Mouse (Mus musculus) spleen, adult 2 months (tissue): ENCODE data around the gene Lsm4.

Experiments used
- CTCF ChIP-seq: fragments of 200-500 bp; IDR thresholded peaks from 2 replicates; pipeline ENCODE4 v1.5.1; 2011; ENCODE audit warnings: mild to moderate bottlenecking, inconsistent platforms; ENCODE audit not compliant: insufficient read depth, insufficient read length, insufficient replicate concordance; ENCODE audit errors: extremely low read depth
- POLR2A ChIP-seq: fragments of 200-500 bp; IDR thresholded peaks from 2 replicates; pipeline ENCODE4 v1.6.1; 2011; ENCODE audit warnings: low read depth, low read length, inconsistent platforms

- TF ChIP-seq CTCF (no peak), POLR2A (no peak)
These were observed 40.6 kb upstream of the Lsm4 start, which contains the start of gene Gdf15 for GRCm38 (mm10) chr8:70632346-70632892.
